Mouse (Mus musculus): Measurements from ENCODE around the gene Fbxo45. TPM values are rescaled to one million over a fixed set of nuclear protein-coding genes. Genes with fewer than 3 reads are reported as not detected.
"Not testable (repeated sequence)": the region's sequence is repeated elsewhere in the genome, so short reads cannot be mapped to it uniquely, and the experiment has no call there.

Fbxo45 gene
- total and polyA plus RNA-seq, 2 experiments from 2014 or later, result 16.6 to 29.9 TPM

- Histone ChIP-seq H3K9me3 (ENCODE audit: low read length) (no peaks in the 10 kb centered on the region), H3K27me3 (ENCODE audit: insufficient read depth, low read length) (no peaks in the 10 kb centered on the region), H3K36me3 (ENCODE audit: insufficient read depth, low read length) (no peaks in the 10 kb centered on the region), H3K9ac (replicated peaks; ENCODE audit: low read length, poor library complexity, severe bottlenecking) (peak within 1 kb of the TSS; percentile 78), H3K4me3 (ENCODE audit: low read depth, low read length) (peak within 1 kb of the TSS; percentile 90), H3K4me2 (ENCODE audit: low read depth, low read length, poor library complexity, severe bottlenecking) (peak within 1 kb of the TSS; percentile 57), H3K4me1 (ENCODE audit: insufficient read depth, low read length) (0 out of 2 replicates have a peak, but pooled peaks cover 3% of the 10 kb centered on the region), H3K27ac (ENCODE audit: low read depth, low read length) (peak within 1 kb of the TSS; percentile 91)
- peak; percentile 91 for DNase-seq (ENCODE audit: low spot score)
- under 1% methylated on average over 70 of the region's 75 CpGs for WGBS
- no peak for TF ChIP-seq CTCF (IDR thresholded peaks at IDR 0.05)
- ATAC-seq (ENCODE audit: low FRiP score), result peak; percentile 90; the same call in 1 of the 2 replicates
These were observed 30.6 kb upstream of the Fbxo45 start, which contains the start of gene Rnf168 for GRCm38 (mm10) chr16:32277308-32278256. Rnf168 (plus strand) TSS chr16:32277459.

DNA sequence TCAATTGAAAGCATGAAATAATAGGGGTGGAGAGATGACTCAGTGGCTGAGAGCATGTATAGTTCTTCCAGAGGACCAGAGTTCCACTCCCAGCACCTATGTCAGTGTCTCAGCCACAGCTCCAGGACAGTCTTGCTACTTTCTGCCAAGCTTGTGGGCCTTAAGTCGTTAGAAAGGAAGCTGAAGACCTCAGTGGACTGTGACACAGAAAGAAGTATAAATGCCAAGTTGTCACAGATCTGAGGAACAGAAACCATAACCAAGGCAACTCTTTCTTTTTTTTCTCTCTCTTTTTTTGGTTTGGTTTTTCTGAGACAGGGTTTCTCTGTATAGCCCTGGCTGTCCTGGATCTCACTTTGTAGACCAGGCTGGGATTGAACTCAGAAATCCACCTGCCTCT is 28.9 kb upstream of the Fbxo45 start:
- no peak for DNase-seq (ENCODE audit: low spot score)
- WGBS, result 72% methylated on average over 1 of the region's 1 CpGs
- H3K9me3 ChIP-seq (ENCODE audit: low read length), result no peaks in the 10 kb centered on the region
- no peaks in the 10 kb centered on the region for H3K36me3 ChIP-seq (ENCODE audit: insufficient read depth, low read length)
- no peak for TF ChIP-seq CTCF (IDR thresholded peaks at IDR 0.05)
- no peaks in the 10 kb centered on the region for H3K27me3 ChIP-seq (ENCODE audit: insufficient read depth, low read length)
- H3K27ac ChIP-seq (ENCODE audit: low read depth, low read length), result no peak overlapping the region
- no peak overlapping the region for H3K4me3 ChIP-seq (ENCODE audit: low read depth, low read length)
- H3K9ac ChIP-seq (replicated peaks; ENCODE audit: low read length, poor library complexity, severe bottlenecking), result no peak overlapping the region
- ATAC-seq (ENCODE audit: low FRiP score), result no peak
- H3K4me2 ChIP-seq (ENCODE audit: low read depth, low read length, poor library complexity, severe bottlenecking), result no peak overlapping the region
- 0 out of 2 replicates have a peak, but pooled peaks cover 3% of the 10 kb centered on the region for H3K4me1 ChIP-seq (ENCODE audit: insufficient read depth, low read length)

DNA sequence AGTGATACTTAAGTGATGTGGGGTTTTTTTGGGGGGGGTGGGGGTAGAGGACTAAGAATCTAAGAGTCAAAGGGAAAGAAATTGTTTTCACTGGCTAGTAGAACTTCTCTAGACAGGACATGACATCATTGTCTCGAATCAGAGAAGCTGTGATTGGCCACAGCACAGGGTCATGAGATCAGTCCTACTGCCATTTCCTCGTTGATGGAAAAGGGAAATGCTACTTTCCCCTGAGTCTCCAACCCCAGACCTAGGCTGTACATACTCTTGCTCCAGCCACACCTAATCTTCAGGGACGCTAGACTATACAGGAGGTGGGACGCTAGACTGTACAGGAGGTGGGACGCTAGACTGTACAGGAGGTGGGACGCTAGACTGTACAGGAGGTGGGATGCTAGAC is 28.1 kb upstream of the Fbxo45 start:
- ATAC-seq (ENCODE audit: low FRiP score), result no peak
- no peak for TF ChIP-seq CTCF (IDR thresholded peaks at IDR 0.05)
- no peaks in the 10 kb centered on the region for H3K27me3 ChIP-seq (ENCODE audit: insufficient read depth, low read length)
- no peaks in the 10 kb centered on the region for H3K9me3 ChIP-seq (ENCODE audit: low read length)
- 0 out of 2 replicates have a peak, but pooled peaks cover 3% of the 10 kb centered on the region for H3K4me1 ChIP-seq (ENCODE audit: insufficient read depth, low read length)
- H3K9ac ChIP-seq (replicated peaks; ENCODE audit: low read length, poor library complexity, severe bottlenecking), result no peak overlapping the region
- H3K4me2 ChIP-seq (ENCODE audit: low read depth, low read length, poor library complexity, severe bottlenecking), result no peak overlapping the region
- H3K4me3 ChIP-seq (ENCODE audit: low read depth, low read length), result no peak overlapping the region
- WGBS, result 89% methylated on average over 6 of the region's 6 CpGs
- H3K27ac ChIP-seq (ENCODE audit: low read depth, low read length), result no peak overlapping the region
- no peak for DNase-seq (ENCODE audit: low spot score)
- H3K36me3 ChIP-seq (ENCODE audit: insufficient read depth, low read length), result no peaks in the 10 kb centered on the region

DNA sequence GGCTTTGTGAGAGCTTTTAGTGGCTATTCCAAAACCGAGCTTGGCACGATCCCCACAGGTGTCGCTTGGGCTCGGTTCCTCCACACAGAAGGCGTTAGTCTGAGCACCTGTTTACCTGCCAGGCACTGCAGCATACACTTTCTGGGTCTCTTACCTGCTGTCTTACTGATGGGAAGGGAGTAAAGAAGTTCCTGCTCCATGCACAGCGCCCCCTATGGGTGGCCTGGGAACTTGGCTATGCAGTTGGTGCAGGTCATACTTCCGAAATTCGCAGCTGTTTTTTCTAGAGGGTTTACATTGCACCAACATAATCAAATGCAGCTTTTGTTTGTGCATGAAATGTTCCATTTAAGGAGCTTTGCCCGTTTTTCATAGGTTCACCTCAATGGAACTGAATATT is 26.4 kb upstream of the Fbxo45 start:
- ATAC-seq (ENCODE audit: low FRiP score), result no peak
- no peak overlapping the region for H3K27ac ChIP-seq (ENCODE audit: low read depth, low read length)
- WGBS, result 56% methylated on average over 9 of the region's 9 CpGs
- no peak overlapping the region for H3K4me3 ChIP-seq (ENCODE audit: low read depth, low read length)
- no peak overlapping the region for H3K9ac ChIP-seq (replicated peaks; ENCODE audit: low read length, poor library complexity, severe bottlenecking)
- H3K4me2 ChIP-seq (ENCODE audit: low read depth, low read length, poor library complexity, severe bottlenecking), result no peak overlapping the region
- DNase-seq (ENCODE audit: low spot score), result no peak
- H3K27me3 ChIP-seq (ENCODE audit: insufficient read depth, low read length), result no peaks in the 10 kb centered on the region
- no peaks in the 10 kb centered on the region for H3K36me3 ChIP-seq (ENCODE audit: insufficient read depth, low read length)
- H3K9me3 ChIP-seq (ENCODE audit: low read length), result no peaks in the 10 kb centered on the region
- no peaks in the 10 kb centered on the region for H3K4me1 ChIP-seq (ENCODE audit: insufficient read depth, low read length)
- peak; percentile 47 for TF ChIP-seq CTCF (IDR thresholded peaks at IDR 0.05)

- no peak within 1 kb of the TSS for H3K4me3 ChIP-seq (ENCODE audit: low read depth, low read length)
- H3K4me2 ChIP-seq (ENCODE audit: low read depth, low read length, poor library complexity, severe bottlenecking), result no peak within 1 kb of the TSS
- H3K4me1 ChIP-seq (ENCODE audit: insufficient read depth, low read length), result no peaks in the 10 kb centered on the region
- no peaks in the 10 kb centered on the region for H3K27me3 ChIP-seq (ENCODE audit: insufficient read depth, low read length)
- no peak within 1 kb of the TSS for H3K9ac ChIP-seq (replicated peaks; ENCODE audit: low read length, poor library complexity, severe bottlenecking)
- H3K27ac ChIP-seq (ENCODE audit: low read depth, low read length), result no peak within 1 kb of the TSS
- DNase-seq (ENCODE audit: low spot score) (no peak), ATAC-seq (ENCODE audit: low FRiP score) (no peak)
- H3K36me3 ChIP-seq (ENCODE audit: insufficient read depth, low read length), result no peaks in the 10 kb centered on the region
- H3K9me3 ChIP-seq (ENCODE audit: low read length), result no peaks in the 10 kb centered on the region
- WGBS, result 89% methylated on average over 11 of the region's 11 CpGs
- no peak for TF ChIP-seq CTCF (IDR thresholded peaks at IDR 0.05)
These were observed 24.3 kb upstream of the Fbxo45 start, which contains the start of gene Smco1 for GRCm38 (mm10) chr16:32271291-32271690. Smco1 (plus strand) TSS chr16:32271468.

DNA sequence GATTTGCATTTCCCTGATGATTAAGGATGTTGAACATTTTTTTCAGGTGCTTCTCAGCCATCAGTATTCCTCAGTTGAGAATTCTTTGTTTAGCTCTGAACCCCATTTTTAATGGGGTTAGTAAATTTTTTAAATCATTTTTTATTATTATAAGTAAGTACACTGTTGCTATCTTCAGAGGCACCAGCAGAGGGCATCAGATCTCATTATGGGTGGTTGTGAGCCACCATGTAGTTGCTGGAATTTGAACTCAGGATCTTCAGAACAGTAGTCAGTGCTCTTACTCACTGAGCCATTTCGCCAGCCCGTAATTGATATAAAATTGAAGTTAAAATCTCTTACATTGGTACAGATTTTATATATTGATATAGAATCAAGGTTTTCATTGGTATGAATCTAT is 17.3 kb upstream of the Fbxo45 start:
- not testable (repeated sequence) for H3K4me2 ChIP-seq (ENCODE audit: low read depth, low read length, poor library complexity, severe bottlenecking); H3K9me3 ChIP-seq (ENCODE audit: low read length); H3K4me1 ChIP-seq (ENCODE audit: insufficient read depth, low read length); ATAC-seq (ENCODE audit: low FRiP score); H3K4me3 ChIP-seq (ENCODE audit: low read depth, low read length); H3K36me3 ChIP-seq (ENCODE audit: insufficient read depth, low read length); H3K27me3 ChIP-seq (ENCODE audit: insufficient read depth, low read length); H3K27ac ChIP-seq (ENCODE audit: low read depth, low read length); H3K9ac ChIP-seq (replicated peaks; ENCODE audit: low read length, poor library complexity, severe bottlenecking); DNase-seq (ENCODE audit: low spot score)
- WGBS, result 90% methylated on average over 2 of the region's 2 CpGs
- 0 out of 2 replicates have a peak, but pooled peaks have one; percentile 21 for TF ChIP-seq CTCF (IDR thresholded peaks at IDR 0.05)

Data from midbrain, postnatal 0 days (tissue).